Mouse (Mus musculus) naive thymus-derived CD4-positive, alpha-beta T cell, adult 2 months (primary cell): ENCODE results near the gene Cmss1.

Experiments
- DNase-seq: peaks from one replicate; pipeline ENCODE4 v3.0.0-alpha.2; 2011; ENCODE audit warnings: low read depth

Cmss1 gene

DNA sequence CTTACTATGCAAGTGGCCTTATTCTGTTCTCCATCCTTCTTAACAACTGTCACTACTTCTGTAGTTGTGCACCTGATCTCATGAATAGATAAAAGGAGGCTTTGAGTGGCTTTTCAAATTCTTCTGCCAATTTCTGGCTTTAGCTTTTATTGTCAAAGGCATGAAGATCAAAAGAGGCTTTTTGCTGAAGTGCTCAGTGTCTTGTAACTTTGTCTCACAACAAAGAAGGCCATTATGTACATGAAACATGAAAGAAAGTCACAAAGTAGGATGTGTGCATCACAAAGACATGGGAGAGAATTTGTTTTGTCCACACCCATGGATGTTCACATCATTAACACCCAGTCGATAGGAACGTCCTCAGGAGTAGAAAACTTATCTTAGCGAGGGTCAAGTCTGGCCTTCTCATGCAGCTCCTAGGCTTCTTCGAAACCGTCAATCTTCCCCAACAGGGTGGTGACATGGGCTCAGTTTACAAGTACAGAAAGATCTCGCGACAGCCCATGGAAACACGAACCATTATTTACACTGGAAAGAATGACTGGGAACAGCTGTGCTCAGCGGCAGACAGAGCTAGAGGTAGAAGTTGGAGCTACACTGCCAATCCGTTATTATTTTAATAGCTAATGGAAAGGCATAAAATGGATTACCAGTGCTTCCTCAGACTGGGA, 133.1 kb downstream of the Cmss1 start:
- DNase-seq, result peak; percentile 63

DNA sequence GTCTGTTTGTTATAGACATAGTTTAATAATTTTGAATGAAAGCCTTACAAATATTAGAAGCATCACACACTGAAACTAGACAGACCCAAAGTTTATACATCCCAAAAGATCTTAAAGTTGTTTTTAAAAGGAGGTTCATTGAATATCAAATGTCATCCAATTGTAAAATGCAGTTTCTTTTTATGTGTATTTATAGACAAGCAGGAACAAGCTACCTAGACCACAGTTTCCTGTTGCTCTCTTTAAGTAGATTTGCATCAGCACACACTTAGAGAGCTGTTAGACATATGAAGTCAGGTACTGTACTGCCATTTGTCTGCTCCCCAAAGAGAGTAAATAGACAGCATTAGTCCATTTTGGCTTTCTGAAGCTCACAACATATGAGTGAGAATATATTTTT, 135.6 kb downstream of the Cmss1 start:
- peak; percentile 85 for DNase-seq

- DNase-seq, result peak; percentile 65
Observed at GRCm38 (mm10) chr16:57470286-57470830, 136.3 kb downstream of the Cmss1 start.

- DNase-seq, result peak; percentile 24
Observed at GRCm38 (mm10) chr16:57469869-57470268, 136.8 kb downstream of the Cmss1 start.

DNA sequence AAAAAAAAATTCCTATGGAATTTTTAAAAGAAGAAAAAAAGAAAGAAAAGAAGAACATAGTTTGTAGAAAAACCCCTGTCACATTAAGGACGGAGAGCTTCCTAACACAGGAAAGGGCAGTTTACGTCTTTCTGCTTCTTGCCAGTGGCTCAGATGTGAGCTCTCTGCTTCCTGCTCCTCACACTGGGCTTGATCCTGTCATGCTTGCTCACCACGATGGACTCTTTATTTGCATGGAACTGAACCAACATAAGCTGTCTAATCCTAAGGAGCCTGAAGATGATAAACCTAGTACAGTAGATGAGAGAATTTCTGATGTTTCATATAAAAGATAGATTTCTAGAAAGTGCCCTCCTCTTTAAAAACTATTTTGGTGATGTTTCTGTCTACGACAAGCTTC, 137.4 kb downstream of the Cmss1 start:
- DNase-seq, result peak; percentile 51

- peak; percentile 60 for DNase-seq
Observed at GRCm38 (mm10) chr16:57465386-57465913, 141.2 kb downstream of the Cmss1 start.

DNA sequence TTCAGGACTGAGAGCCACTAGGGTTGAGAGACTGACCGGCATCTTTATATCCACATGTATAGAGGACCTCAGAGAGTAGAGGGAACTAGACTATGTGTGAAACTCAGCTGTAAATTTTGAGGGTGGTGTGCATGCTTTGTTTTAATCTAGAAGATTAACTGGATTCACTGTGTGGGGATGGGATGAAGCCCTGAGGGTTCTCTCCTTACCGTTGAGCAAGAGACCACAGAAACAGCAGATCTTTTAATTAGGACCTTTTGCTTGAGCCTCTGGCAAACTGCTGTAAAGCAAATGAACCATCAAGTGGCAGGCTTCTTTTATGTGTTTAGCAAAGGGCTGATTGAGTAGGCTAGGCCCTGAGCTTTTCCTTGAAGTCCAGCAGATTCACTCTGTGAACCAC, 150.7 kb downstream of the Cmss1 start:
- DNase-seq, result no peak

DNA sequence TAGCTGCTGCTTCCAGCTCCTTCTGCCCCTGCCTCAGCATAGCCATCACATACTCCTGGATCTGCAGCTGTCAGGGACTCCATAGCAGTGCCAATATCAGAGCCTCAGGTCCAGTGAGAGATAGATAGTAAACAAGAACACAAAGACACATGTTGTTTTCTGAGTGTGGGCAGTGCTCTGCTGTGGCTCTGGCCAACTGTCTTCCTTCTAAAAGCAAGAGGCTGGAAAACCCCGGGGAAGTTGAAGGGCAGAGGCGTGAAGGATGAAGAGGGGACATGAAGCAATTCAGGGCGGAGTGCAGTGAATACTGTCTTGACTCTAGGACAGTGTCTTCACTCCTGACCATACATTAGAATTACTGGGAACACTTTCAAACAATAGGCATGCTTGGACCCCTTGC, 151.1 kb downstream of the Cmss1 start:
- DNase-seq, result peak; percentile 46

DNA sequence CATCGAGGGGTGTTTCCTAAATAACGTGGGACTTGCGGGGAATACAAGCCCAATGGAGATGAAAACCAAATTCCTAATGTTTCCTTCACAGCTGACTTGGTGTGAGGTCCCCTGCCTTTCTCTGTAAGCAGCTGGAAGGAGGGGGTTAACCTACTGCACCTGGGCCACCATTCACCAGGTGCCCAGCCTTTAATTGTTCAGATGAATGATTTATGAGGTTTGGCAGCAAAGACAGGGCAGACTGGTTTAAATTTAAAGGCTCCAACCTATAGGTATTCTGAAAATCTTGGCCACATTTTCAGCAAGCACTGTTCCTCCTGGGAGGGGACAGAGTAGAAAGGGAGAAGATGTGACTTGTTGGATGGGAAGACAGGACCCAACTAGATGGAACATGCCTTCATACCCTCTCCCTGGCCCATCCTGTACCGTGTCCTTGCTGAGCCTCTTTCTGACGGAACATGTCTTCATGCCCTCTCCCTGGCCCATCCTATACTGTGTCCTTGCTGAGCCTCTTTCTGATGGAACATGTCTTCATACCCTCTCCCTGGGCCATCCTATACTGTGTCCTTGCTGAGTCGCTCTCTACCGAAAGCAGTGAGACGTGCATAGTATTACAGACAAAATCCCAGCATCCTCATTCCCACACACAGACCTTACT, 152.4 kb downstream of the Cmss1 start:
- DNase-seq, result no peak

DNA sequence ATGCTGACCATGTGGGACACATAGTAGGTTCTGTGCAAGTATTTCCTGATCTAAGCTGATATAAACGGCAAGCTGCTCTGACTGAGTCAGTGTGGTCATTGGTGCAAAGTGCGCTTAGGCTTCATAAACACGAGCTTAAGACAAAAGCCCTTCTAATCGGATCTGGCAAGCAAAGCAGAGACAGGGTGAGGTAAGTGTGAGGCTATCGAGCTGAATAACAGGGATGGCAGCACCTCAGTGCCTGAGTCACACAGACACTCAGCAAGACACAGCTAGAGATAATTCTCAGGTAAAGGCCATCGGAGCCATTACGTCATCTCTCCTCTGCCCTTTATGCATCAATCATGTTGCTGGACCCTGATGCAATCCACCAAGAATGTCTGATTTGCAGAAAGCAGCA, 153.7 kb downstream of the Cmss1 start:
- no peak for DNase-seq

GRCm38 (mm10) chr16:57445096-57446094, 161.3 kb downstream of the Cmss1 start:
- DNase-seq, result no peak

GRCm38 (mm10) chr16:57440706-57441437, 165.8 kb downstream of the Cmss1 start:
- no peak for DNase-seq

DNA sequence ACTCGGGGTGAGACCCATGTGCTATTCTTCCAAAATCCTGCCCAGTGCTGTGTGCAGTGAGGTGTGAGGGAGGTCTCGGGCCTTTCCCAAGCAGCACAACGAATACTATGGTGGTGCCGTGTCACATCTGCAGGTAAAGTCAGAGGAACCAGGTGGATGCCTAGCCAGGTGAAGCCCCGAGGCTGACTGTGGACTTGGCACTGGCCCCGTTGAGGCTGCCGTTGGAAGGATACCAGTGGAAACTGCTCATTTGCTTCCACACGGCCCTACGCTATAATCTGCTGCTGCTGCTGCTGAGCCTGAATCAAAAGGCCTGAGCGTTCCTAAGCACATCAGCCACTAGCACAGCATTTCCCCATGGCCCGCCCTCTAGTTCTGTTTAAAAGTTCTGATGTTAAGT, 167.5 kb downstream of the Cmss1 start:
- DNase-seq, result no peak

DNA sequence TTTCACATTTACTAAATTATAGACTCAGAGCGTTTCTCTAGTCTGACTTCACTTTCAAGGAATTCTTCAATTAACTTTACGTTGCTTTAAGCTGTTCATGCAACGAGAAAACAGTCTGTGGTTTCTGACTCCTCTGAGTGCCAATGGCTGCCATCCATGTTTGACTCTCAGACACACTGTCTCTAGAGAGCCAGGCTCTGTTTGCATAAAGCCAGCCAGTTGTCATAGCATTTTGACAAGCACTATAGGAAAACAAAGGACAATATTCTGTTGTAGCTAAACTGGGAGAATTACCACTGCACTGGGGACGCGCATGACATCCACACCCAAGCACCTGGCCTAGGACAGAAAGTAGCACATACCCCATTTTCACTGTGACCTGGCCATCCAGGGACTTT, 168.4 kb downstream of the Cmss1 start:
- no peak for DNase-seq

- DNase-seq, result no peak
Observed at GRCm38 (mm10) chr16:57437523-57438287, 169.0 kb downstream of the Cmss1 start.

DNA sequence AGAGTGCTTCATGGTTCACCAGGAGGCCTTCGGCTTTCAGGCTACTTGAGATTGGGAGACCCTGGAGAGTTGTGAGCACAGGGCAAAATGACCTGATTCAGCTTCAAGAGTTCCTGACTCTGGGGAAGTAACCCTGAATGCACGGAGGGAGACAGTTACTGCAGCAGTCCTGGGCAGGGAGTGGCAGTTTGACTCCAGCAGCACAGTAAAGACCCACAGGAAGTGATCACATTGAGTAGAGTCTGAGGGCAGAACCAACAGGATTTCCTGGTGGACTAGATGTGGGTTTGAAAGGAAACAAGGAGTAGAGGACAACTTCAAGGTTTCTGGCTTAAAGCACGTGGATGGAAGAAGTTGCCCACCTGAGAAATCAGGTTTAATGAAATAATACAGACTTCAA, 172.0 kb downstream of the Cmss1 start:
- DNase-seq, result peak; percentile 67

DNA sequence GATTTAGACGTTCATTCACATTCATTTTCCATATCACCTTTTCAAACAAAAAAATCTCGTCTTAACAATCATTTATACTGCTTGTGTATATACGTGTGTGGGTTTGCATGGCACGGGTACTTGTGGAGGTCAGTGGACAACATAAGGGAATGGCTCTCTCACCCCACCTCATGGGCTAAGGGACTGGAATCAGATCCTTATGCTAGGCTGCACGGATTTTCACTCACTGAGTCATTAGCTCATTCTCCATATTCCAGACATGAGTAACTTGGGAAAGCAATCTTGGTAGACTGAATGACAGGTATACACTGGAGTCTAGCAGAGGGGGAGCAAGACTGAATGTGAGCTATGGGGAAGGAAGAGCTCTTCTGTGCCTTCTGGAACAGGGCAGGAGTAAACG, 173.0 kb downstream of the Cmss1 start:
- DNase-seq, result no peak

- no peak for DNase-seq
Observed at GRCm38 (mm10) chr16:57433173-57433572, 173.5 kb downstream of the Cmss1 start.

DNA sequence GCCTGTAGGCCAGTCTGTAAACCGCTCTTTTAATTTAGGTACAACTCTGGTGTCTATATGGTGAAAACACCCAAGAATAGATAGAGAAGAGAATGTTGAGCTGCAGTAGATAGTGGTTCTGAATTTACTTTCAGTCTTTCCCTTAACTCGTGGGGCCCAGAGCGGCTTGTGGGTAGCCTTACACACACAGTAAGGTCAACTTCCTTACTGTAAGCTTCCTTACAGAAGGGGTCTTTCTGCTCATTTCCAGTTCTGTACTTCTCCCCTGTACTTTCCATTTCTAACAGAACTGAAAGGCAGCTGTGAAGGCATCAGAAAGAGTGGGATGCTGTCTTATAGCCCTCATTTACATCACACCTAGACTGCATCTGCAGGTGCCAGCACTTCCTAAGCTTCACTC, 175.4 kb downstream of the Cmss1 start:
- DNase-seq, result peak; percentile 29

- no peak for DNase-seq
Observed at GRCm38 (mm10) chr16:57428977-57429376, 177.7 kb downstream of the Cmss1 start.
